Mouse (Mus musculus) C2C12 (cell line): ENCODE measurements at regions not wholly inside any gene's neighbourhood (a gene's known extent, or its start where the extent isn't known, plus 50 kb on each side); places are given as distances from the start of the nearest gene placed in this dataset.

Experiments used
- H3K27me3 ChIP-seq: one replicate; pipeline ENCODE4 v1.6.1; 2011; ENCODE audit not compliant: control insufficient read depth, insufficient read depth, insufficient read length
- H3K36me3 ChIP-seq: one replicate; pipeline ENCODE4 v1.6.1; 2011; ENCODE audit not compliant: control insufficient read depth, insufficient read depth
- H3K4me3 ChIP-seq: one replicate; pipeline ENCODE4 v1.5.1; 2011; ENCODE audit warnings: mild to moderate bottlenecking, control low read depth; ENCODE audit not compliant: poor library complexity, insufficient read depth, severe bottlenecking
- H3K79me2 ChIP-seq: one replicate; pipeline ENCODE4 v1.6.1; 2011; ENCODE audit not compliant: control insufficient read depth, insufficient read depth
- H3K79me3 ChIP-seq: one replicate; pipeline ENCODE4 v1.6.1; 2011; ENCODE audit warnings: low read depth, control low read depth
- H3ac ChIP-seq: one replicate; pipeline ENCODE3; 2011; ENCODE audit warnings: low read depth; ENCODE audit not compliant: control insufficient read depth, insufficient read length
- CEBPB ChIP-seq: IDR thresholded peaks from one replicate; pipeline ENCODE4 v1.6.1; 2011; ENCODE audit warnings: low read depth, mild to moderate bottlenecking, control low read depth, moderate library complexity
- CTCF ChIP-seq: IDR thresholded peaks from one replicate; pipeline ENCODE4 v1.5.1; 2011; ENCODE audit not compliant: control insufficient read depth, insufficient read depth, insufficient read length
- FOSL1 ChIP-seq: IDR thresholded peaks from one replicate; pipeline ENCODE4 v1.8.0; 2011; ENCODE audit warnings: mild to moderate bottlenecking, low read length; ENCODE audit not compliant: poor library complexity, insufficient read depth, severe bottlenecking
- MAX ChIP-seq: IDR thresholded peaks from one replicate; pipeline ENCODE4 v1.6.1; 2011; ENCODE audit warnings: mild to moderate bottlenecking, control low read depth
- MYOD1 ChIP-seq: IDR thresholded peaks from one replicate; pipeline ENCODE4 v1.6.1; 2011; ENCODE audit warnings: low read depth; ENCODE audit not compliant: control insufficient read depth, insufficient read length
- MYOG ChIP-seq: IDR thresholded peaks from one replicate; pipeline ENCODE4 v1.6.1; 2011; ENCODE audit not compliant: control insufficient read depth, insufficient read length; ENCODE audit errors: extremely low read depth
- USF1 ChIP-seq: IDR thresholded peaks from one replicate; pipeline ENCODE4 v1.6.1; 2011; ENCODE audit warnings: low read depth, mild to moderate bottlenecking, control low read depth, moderate library complexity

GRCm38 (mm10) chr1:71947506-71947905, 264.6 kb downstream of the Mreg start:
- no peaks in the 10 kb centered on the region for H3K79me2 ChIP-seq
- no peak overlapping the region for H3K4me3 ChIP-seq
- H3K36me3 ChIP-seq, result no peaks in the 10 kb centered on the region
- no peaks in the 10 kb centered on the region for H3K27me3 ChIP-seq
- H3K79me3 ChIP-seq, result no peaks in the 10 kb centered on the region
- no peak overlapping the region for H3ac ChIP-seq
- no peak for TF ChIP-seq CTCF
- TF ChIP-seq CEBPB, result peak; percentile 19

DNA sequence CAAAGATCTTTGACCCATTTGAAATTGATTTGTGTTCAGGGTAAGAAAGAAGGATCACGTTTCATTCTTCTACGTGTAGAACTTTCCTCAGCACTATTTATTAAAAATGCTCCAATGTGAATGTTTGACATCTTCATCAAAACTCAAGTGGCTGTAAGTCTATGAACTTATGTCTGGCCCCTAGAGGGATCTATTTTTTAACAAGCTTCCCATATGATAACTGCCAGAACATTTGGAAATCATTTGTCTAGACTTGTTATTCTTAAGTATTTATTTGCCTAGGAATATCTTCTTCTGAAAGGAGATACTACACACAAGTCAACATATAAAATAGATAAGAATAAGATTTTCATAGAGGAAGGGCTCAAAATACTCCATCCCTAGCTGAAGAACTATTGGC, 265.2 kb downstream of the Mreg start:
- Histone ChIP-seq H3K27me3 (no peaks in the 10 kb centered on the region), H3K36me3 (no peaks in the 10 kb centered on the region), H3K79me2 (no peaks in the 10 kb centered on the region), H3K4me3 (no peak overlapping the region), H3ac (no peak overlapping the region), H3K79me3 (no peaks in the 10 kb centered on the region)
- TF ChIP-seq CTCF, result no peak
- no peak for TF ChIP-seq MYOD1
- no peak for TF ChIP-seq MAX
- no peak for TF ChIP-seq USF1
- no peak for TF ChIP-seq CEBPB
- no peak for TF ChIP-seq MYOG
- no peak for TF ChIP-seq FOSL1

- Histone ChIP-seq H3K79me3 (no peaks in the 10 kb centered on the region), H3K79me2 (no peaks in the 10 kb centered on the region), H3ac (no peak overlapping the region), H3K36me3 (no peaks in the 10 kb centered on the region), H3K4me3 (no peak overlapping the region), H3K27me3 (no peaks in the 10 kb centered on the region)
- TF ChIP-seq CEBPB, result no peak
- TF ChIP-seq MAX, result no peak
- TF ChIP-seq CTCF, result no peak
- TF ChIP-seq MYOG, result no peak
- no peak for TF ChIP-seq FOSL1
- TF ChIP-seq MYOD1, result no peak
- no peak for TF ChIP-seq USF1
Observed at GRCm38 (mm10) chr1:71945070-71945469, 267.0 kb downstream of the Mreg start.

GRCm38 (mm10) chr1:71944531-71944930, 267.6 kb downstream of the Mreg start:
- Histone ChIP-seq H3K79me2 (no peaks in the 10 kb centered on the region), H3K36me3 (no peaks in the 10 kb centered on the region), H3K27me3 (no peaks in the 10 kb centered on the region), H3K79me3 (no peaks in the 10 kb centered on the region), H3K4me3 (no peak overlapping the region), H3ac (no peak overlapping the region)
- TF ChIP-seq USF1, result no peak
- no peak for TF ChIP-seq MYOD1
- no peak for TF ChIP-seq CTCF
- no peak for TF ChIP-seq MAX
- no peak for TF ChIP-seq FOSL1
- TF ChIP-seq MYOG, result no peak

- Histone ChIP-seq H3K79me2 (no peaks in the 10 kb centered on the region), H3K79me3 (no peaks in the 10 kb centered on the region), H3K27me3 (no peaks in the 10 kb centered on the region), H3K4me3 (no peak overlapping the region), H3K36me3 (no peaks in the 10 kb centered on the region), H3ac (no peak overlapping the region)
- TF ChIP-seq USF1 (no peak), MYOD1 (no peak), FOSL1 (no peak)
Observed at GRCm38 (mm10) chr1:71942145-71942544, 270.0 kb downstream of the Mreg start.

GRCm38 (mm10) chr1:71941688-71942087, 270.4 kb downstream of the Mreg start:
- no peak overlapping the region for H3ac ChIP-seq
- no peak overlapping the region for H3K4me3 ChIP-seq
- TF ChIP-seq MYOG, result no peak
- no peak for TF ChIP-seq MYOD1
- TF ChIP-seq CEBPB, result no peak
- no peak for TF ChIP-seq MAX
- TF ChIP-seq FOSL1, result no peak
- TF ChIP-seq CTCF, result no peak
- no peak for TF ChIP-seq USF1
- H3K79me2 ChIP-seq, result no peaks in the 10 kb centered on the region
- H3K36me3 ChIP-seq, result no peaks in the 10 kb centered on the region
- H3K27me3 ChIP-seq, result no peaks in the 10 kb centered on the region
- no peaks in the 10 kb centered on the region for H3K79me3 ChIP-seq
